Mouse (Mus musculus) liver, embryonic 15.5 days (tissue): Measurements from ENCODE around the gene Rere. TPM values are rescaled to one million over a fixed set of nuclear protein-coding genes. Genes with fewer than 3 reads are reported as not detected.
"Not testable (repeated sequence)": the region's sequence is repeated elsewhere in the genome, so short reads cannot be mapped to it uniquely, and the experiment has no call there.

Experiments
- ATAC-seq: fragments of 200-750 bp; cut with Nextera tagmentation; 2 replicates; pipeline ENCODE4 v1.8.0; 2017; ENCODE audit warnings: moderate number of reproducible peaks, mild to moderate bottlenecking, moderate library complexity; ENCODE audit not compliant: insufficient read depth
- H3K27ac ChIP-seq: fragments of 300-500 bp; sonication (generic); replicated peaks from 2 replicates; pipeline ENCODE4 v1.5.1; 2015; ENCODE audit warnings: mild to moderate bottlenecking, inconsistent platforms
- H3K27me3 ChIP-seq: fragments of 300-500 bp; sonication (generic); 2 replicates; pipeline ENCODE4 v1.6.1; 2015; ENCODE audit warnings: mild to moderate bottlenecking, inconsistent platforms
- H3K36me3 ChIP-seq: fragments of 300-500 bp; sonication (generic); replicated peaks from 2 replicates; pipeline ENCODE4 v1.6.1; 2015; ENCODE audit warnings: moderate library complexity, mild to moderate bottlenecking, inconsistent platforms
- H3K4me1 ChIP-seq: fragments of 300-500 bp; sonication (generic); replicated peaks from 2 replicates; pipeline ENCODE4 v1.6.1; 2015; ENCODE audit warnings: inconsistent platforms
- H3K4me2 ChIP-seq: fragments of 300-500 bp; sonication (generic); 2 replicates; pipeline ENCODE4 v1.6.1; 2015; ENCODE audit warnings: moderate library complexity, mild to moderate bottlenecking, inconsistent platforms
- H3K4me3 ChIP-seq: fragments of 300-500 bp; sonication (generic); replicated peaks from 2 replicates; pipeline ENCODE4 v1.5.1; 2015; ENCODE audit warnings: mild to moderate bottlenecking, inconsistent platforms
- H3K9ac ChIP-seq: fragments of 300-500 bp; sonication (generic); 2 replicates; pipeline ENCODE4 v1.6.1; 2015; ENCODE audit warnings: moderate library complexity, mild to moderate bottlenecking, inconsistent platforms
- H3K9me3 ChIP-seq: fragments of 300-500 bp; sonication (generic); replicated peaks from 2 replicates; pipeline ENCODE4 v1.6.1; 2016; ENCODE audit warnings: inconsistent platforms
- WGBS: fragments of 180-500 bp; shearing (Covaris S2); methylation state at CpG from one replicate; pipeline ENCODE4 v1.1.7; 2015; ENCODE audit warnings: mixed read lengths; ENCODE audit not compliant: insufficient replicate concordance; 5-methylcytosine and 5-hydroxymethylcytosine counted together
- polyA plus RNA-seq: library from polyadenylated mRNA; unstranded; fragments of >200 nt; fragmentation: Nextera tagmentation; extraction: Ambion mirVana; gene quantifications from 2 replicates; pipeline ENCODE4 v1.2.1, GENCODE M21; 2015

Gene Rere
- polyA plus RNA-seq, 1 experiment from 2014 or later: 5.3 TPM

DNA sequence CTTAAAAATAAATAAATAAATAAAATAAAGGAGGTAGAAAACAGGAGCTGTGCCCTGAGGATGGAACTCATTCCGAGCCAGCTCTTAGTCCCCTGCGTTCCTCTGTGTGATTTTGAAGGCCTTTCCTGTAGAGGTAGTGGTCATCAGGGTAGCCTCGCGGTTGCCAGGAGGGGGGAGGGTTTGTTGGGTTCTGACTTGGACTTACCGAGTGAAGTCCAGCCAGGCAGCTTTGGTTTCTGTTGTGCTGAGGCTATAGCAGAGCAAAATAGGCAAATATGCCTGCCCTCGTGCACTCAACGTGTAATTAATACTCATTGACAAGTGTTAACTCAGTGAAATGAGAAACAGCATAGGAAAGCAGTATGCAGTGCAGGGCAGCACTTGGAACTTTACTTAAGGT, 262.8 kb downstream of the Rere start:
- no peak overlapping the region for H3K9ac ChIP-seq
- H3K4me2 ChIP-seq: peak overlapping the region; percentile 55
- H3K4me3 ChIP-seq: no peak overlapping the region
- ATAC-seq: peak; percentile 30; the same call in 1 of the 2 replicates
- 0 out of 2 replicates have a peak, but pooled peaks cover 7% of the 10 kb centered on the region for H3K36me3 ChIP-seq
- WGBS: 43% methylated on average over 7 of the region's 7 CpGs
- no peaks in the 10 kb centered on the region for H3K27me3 ChIP-seq
- H3K27ac ChIP-seq: peak overlapping the region; percentile 71
- H3K9me3 ChIP-seq: no peaks in the 10 kb centered on the region
- H3K4me1 ChIP-seq: peaks cover 25% of the 10 kb centered on the region

DNA sequence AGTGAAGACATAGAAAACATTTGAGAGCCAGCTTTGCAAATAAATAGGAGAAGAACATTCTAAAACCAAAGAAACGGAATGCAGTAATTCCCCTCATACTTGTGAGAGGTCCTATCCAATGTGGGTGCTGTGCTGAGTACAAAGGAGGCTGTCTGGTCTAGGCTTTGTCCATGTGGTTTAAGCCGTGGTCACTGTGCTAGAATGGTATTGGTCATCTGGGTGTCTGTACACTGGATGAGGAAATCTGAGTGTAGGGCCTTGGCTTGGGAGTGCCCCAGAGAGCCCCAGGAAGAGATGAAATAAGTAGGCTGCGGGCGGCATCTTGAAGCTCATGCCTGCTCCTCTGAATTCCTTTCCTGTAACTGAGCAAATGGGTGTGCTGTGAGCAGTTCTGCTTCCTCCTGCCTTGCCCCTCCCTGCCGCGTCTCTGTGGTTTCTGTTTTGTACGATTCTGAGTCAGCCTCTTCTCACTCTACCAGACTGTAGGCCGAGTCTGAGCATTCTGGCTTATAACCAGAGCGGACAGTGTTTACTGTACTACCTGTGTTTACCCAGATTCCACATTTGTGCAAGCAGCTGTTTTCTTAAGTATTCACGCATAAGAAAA, 263.3 kb downstream of the Rere start:
- H3K4me3 ChIP-seq: peak overlapping the region; percentile 17

DNA sequence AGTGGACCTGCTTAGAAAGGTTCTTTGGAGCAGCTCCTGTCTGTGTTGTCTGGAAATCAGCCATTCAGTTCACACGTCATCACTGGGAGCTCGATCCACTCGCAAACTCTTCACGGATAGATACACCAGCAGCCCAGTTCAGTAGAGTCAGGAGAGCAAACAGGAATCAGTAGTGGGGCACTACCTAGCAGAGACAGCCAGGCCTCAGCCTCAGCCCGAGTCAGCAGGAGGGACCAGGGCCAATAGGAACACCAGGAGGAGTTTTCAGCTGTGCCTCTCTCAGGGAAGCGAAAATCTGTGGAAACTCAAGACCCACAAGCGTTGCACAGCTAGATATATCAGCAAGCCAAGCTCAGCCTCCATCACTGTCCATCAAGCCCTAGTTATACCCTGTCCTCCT, 264.3 kb downstream of the Rere start:
- Histone ChIP-seq H3K4me1 (peaks cover 30% of the 10 kb centered on the region), H3K27ac (0 out of 2 replicates have a peak overlapping the region, but pooled peaks have one; percentile 71), H3K36me3 (0 out of 2 replicates have a peak, but pooled peaks cover 7% of the 10 kb centered on the region), H3K9me3 (no peaks in the 10 kb centered on the region), H3K4me3 (no peak overlapping the region), H3K4me2 (no peak overlapping the region), H3K27me3 (no peaks in the 10 kb centered on the region), H3K9ac (no peak overlapping the region)
- 80% methylated on average over 7 of the region's 7 CpGs for WGBS
- ATAC-seq: no peak

More for the DNA sequence above, 263.3 kb downstream of the Rere start:
- Histone ChIP-seq H3K27ac (peak overlapping the region; percentile 71), H3K4me2 (peak overlapping the region; percentile 55), H3K9ac (no peak overlapping the region), H3K4me1 (peaks cover 25% of the 10 kb centered on the region), H3K27me3 (no peaks in the 10 kb centered on the region), H3K9me3 (no peaks in the 10 kb centered on the region), H3K36me3 (0 out of 2 replicates have a peak, but pooled peaks cover 7% of the 10 kb centered on the region)
- peak; percentile 70 for ATAC-seq
- WGBS: 17% methylated on average over 10 of the region's 10 CpGs

DNA sequence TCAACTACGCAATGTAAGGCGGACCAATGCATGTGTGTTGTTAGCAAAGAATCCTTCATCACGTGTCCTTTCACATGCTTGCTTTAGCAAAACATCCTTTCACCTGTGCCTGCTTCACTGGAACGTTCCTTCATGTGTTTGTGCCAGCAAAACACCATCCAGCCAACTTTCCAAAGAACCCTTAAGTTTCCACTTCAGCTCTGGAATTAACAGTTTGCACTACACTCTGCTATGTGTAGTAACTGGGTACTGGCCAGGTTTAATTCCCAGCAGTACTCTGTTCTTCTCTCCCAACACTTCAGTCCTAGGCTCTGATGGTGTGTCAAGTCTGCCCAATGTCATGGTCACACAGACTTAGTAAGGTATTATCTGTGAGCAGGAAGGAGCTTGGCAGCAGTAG, 264.9 kb downstream of the Rere start:
- not testable (repeated sequence) for ATAC-seq, H3K4me2 ChIP-seq, H3K4me3 ChIP-seq, H3K36me3 ChIP-seq, H3K27me3 ChIP-seq, H3K9ac ChIP-seq, H3K27ac ChIP-seq, H3K9me3 ChIP-seq
- peaks cover 32% of the 10 kb centered on the region for H3K4me1 ChIP-seq
- WGBS: 86% methylated on average over 4 of the region's 4 CpGs

DNA sequence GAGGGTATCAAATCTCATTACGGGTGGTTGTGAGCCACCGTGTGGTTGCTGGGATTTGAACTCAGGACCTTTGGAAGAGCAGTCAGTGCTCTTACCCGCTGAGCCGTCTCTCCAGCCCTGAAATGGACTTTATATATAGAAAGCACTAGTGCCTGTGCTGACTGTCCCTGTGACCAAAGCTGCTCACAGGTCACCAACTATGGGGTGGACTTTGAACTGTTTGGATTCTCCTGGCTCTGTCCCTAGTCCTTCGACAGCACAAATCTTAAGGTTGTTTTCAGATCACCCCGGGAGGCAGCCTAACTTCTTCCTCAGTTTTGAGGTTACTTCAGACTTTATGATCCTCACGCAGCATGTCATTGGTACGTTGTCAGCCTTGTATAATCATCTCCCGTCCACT, 267.9 kb downstream of the Rere start:
- H3K4me2 ChIP-seq: no peak overlapping the region
- H3K9ac ChIP-seq: no peak overlapping the region
- H3K4me3 ChIP-seq: no peak overlapping the region
- no peak overlapping the region for H3K27ac ChIP-seq
- H3K27me3 ChIP-seq: no peaks in the 10 kb centered on the region
- ATAC-seq: no peak
- no peaks in the 10 kb centered on the region for H3K9me3 ChIP-seq
- H3K4me1 ChIP-seq: peaks cover 40% of the 10 kb centered on the region
- 73% methylated on average over 9 of the region's 9 CpGs for whole genome bisulfite sequencing
- H3K36me3 ChIP-seq: 0 out of 2 replicates have a peak, but pooled peaks cover 7% of the 10 kb centered on the region

DNA sequence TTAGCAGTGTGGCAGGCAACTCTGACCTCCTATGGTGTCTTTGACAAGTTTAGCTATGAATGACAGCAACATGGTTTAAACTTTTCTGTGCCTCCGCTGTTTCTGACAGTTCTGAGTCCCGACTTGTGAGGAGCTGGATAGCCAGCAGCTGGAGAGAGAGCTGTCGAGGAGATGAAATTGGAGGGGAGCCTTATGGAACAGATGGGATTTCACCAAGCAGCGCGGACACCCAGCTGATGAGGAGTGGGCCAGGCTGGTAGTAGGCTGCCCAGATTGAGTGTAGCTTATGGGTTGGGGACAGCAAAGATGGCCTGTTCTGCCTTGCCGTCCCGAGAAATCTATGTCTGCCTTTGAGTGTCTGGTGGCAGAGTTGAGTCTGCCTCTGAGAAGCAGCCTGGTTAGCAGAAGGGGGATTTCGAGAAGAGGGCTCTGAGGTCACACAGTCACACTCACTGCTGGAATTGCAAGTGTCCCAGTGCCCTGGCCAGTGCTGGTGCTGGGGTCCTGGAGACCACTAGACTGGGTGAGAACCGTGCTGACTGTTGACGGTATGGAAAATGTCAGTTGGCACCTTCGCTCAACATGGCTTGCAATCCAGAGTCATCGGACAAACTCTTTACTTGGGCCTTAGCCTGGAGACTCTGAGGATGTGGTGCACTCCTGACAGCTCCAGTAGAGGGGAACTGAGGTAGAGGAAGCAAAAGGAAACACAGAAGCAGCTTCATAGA, 268.7 kb downstream of the Rere start:
- no peak for ATAC-seq
- H3K4me3 ChIP-seq: no peak overlapping the region
- H3K27me3 ChIP-seq: no peaks in the 10 kb centered on the region

DNA sequence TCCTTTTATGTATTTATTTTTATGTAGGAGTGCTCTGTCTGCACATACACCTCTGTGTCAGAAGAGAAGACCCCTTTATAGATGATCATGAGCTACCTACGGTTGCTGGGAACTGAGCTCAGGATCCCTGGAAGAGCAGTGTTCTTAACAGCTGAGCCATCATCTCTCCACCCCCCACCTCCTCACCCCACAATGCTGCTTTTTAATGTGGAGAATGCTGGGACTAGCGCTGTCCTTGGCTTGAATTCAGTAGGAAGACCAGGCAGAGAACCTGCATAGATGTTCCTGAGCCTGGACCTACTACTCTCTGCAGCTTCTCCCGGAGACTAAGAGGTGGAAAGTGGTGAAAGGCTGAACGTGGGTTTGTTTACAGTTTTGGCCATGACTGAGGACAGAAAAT, 269.9 kb downstream of the Rere start:
- WGBS: 72% methylated on average over 4 of the region's 4 CpGs
- Histone ChIP-seq H3K4me1 (peaks cover 37% of the 10 kb centered on the region), H3K9me3 (no peaks in the 10 kb centered on the region), H3K27ac (no peak overlapping the region), H3K4me2 (no peak overlapping the region), H3K9ac (no peak overlapping the region), H3K4me3 (no peak overlapping the region), H3K36me3 (no peaks in the 10 kb centered on the region), H3K27me3 (no peaks in the 10 kb centered on the region)
- ATAC-seq: no peak

More for the DNA sequence above, 268.7 kb downstream of the Rere start:
- Histone ChIP-seq H3K4me1 (peaks cover 33% of the 10 kb centered on the region), H3K4me2 (no peak overlapping the region), H3K27ac (no peak overlapping the region), H3K9ac (no peak overlapping the region), H3K36me3 (0 out of 2 replicates have a peak, but pooled peaks cover 7% of the 10 kb centered on the region), H3K9me3 (no peaks in the 10 kb centered on the region)
- WGBS: 79% methylated on average over 12 of the region's 12 CpGs

DNA sequence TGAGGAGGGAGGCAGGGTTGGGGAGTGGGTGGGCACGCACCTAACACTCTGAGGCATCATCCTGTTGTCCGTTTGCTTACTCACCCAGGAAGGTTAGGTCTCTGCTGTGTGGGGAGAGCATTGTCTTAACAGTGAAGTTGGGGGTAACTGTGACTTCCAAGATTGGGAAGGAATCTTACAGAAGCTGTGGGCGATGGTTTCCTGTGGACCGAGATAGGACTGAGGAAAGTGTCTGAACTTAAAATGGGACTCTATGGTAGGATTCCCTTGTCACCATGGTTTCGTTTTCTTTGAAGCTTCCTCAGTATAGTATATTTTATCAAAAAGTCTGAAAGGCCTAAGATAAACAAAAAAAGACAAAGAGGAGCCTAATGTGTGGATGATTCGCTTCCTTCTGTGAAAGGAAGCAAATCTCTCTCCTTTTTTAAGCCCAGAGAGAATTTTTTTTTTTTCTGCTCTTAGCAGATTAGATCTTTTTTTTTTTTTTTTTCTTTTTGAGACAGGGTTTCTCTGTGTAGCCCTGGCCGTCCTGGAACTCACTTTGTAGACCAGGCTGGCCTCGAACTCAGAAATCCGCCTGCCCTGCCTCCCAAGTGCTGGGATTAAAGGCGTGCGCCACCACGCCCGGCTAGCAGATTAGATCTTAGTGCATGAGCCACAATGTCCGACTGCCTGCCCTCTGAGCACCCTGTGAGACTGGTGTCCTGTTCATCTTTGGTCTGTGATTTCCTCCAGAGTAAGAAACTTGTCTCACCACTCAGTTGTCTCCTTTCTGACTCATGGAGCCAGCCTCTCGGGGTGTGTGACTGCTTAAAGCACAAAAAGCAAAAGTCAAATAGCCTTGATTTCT, 271.5 kb downstream of the Rere start:
- ATAC-seq: no peak
- Histone ChIP-seq H3K27me3 (no peaks in the 10 kb centered on the region), H3K27ac (no peak overlapping the region), H3K9ac (no peak overlapping the region), H3K36me3 (no peaks in the 10 kb centered on the region), H3K4me1 (peaks cover 53% of the 10 kb centered on the region), H3K4me3 (no peak overlapping the region), H3K9me3 (no peaks in the 10 kb centered on the region), H3K4me2 (no peak overlapping the region)
- WGBS: 24% methylated on average over 15 of the region's 15 CpGs

DNA sequence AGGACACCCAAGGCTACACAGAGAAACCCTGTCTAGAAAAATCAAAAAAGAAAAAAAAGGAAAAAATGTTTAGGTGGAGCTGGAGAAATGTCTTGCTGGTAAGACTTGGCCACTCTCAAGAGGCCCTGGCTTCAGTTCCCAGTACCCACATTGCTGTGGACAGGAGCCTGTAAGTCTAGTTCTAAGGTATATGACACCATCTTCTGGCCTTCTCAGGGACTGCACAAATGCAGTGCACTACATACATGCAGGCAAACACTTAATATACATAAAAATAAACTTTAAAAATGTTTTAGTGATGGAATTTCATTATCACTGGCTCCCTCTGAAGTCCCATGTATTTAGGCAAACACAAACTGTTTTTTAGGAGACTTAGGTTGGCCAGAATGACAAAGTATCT, 274.3 kb downstream of the Rere start:
- H3K9ac ChIP-seq: no peak overlapping the region
- H3K27ac ChIP-seq: peak overlapping the region; percentile 60; the same call in 1 of the 2 replicates
- H3K9me3 ChIP-seq: no peaks in the 10 kb centered on the region
- H3K4me1 ChIP-seq: peaks cover 43% of the 10 kb centered on the region
- ATAC-seq: no peak
- H3K4me2 ChIP-seq: no peak overlapping the region
- no peaks in the 10 kb centered on the region for H3K36me3 ChIP-seq
- no peak overlapping the region for H3K4me3 ChIP-seq
- H3K27me3 ChIP-seq: no peaks in the 10 kb centered on the region

DNA sequence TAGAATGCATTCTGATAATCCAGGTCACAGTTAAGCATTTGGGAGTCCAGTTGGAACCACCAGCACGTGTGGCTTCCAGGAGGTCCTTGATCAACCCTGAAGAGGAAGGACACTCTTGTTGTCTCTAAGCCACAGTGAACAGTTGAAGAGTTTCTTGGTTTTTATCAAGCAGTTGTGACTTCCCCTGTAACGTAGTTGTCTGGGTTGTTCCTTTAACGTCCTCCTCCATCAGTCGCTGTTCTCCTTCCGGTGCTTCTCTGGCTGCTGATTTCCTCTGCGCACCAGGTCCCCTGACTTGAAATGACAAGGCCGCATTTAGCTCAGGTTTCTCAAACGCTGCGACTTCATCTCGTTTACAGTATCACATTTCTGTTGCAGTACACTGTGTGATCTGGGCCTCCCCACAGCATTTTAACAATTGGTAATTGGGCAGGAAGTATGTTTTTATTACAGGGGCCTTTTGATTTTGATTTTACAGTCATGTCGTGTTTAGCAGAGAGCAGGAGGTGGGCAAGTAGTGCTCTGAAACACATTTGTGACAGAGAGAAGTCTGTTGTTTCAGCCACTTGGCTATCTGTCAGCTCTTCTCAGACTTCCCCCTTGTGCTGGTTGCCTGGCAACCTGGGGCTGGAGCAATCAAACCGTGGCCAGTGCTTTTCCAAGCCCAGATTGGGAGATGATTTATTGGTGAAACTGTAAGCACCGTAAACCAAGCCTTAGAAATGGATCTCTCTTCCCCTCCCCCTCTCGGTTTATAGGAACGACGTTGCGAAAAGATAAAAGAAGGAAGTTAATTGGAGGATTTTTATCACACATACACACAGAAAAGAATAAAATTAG, 275.2 kb downstream of the Rere start:
- Histone ChIP-seq H3K27me3 (no peaks in the 10 kb centered on the region), H3K4me2 (peak overlapping the region; percentile 23), H3K4me3 (no peak overlapping the region), H3K4me1 (peaks cover 41% of the 10 kb centered on the region), H3K27ac (peak overlapping the region; percentile 60), H3K9me3 (no peaks in the 10 kb centered on the region), H3K36me3 (no peaks in the 10 kb centered on the region), H3K9ac (no peak overlapping the region)
- WGBS: 7% methylated on average over 17 of the region's 17 CpGs
- no peak for ATAC-seq
